Mouse (Mus musculus) E14TG2a.4 (cell line): Measurements from ENCODE around the gene Bbx.

Experiments used
- CTCF ChIP-seq: conservative IDR thresholded peaks from 2 replicates; pipeline ENCODE4 v1.5.1; 2014; ENCODE audit warnings: low read length
- NANOG ChIP-seq: IDR thresholded peaks from 2 replicates; pipeline ENCODE4 v1.6.1; 2014; ENCODE audit warnings: borderline replicate concordance, low read length, mixed read lengths
- POU5F1 ChIP-seq: IDR thresholded peaks from 2 replicates; pipeline ENCODE4 v1.6.1; 2014; ENCODE audit warnings: low read length, borderline replicate concordance

DNA sequence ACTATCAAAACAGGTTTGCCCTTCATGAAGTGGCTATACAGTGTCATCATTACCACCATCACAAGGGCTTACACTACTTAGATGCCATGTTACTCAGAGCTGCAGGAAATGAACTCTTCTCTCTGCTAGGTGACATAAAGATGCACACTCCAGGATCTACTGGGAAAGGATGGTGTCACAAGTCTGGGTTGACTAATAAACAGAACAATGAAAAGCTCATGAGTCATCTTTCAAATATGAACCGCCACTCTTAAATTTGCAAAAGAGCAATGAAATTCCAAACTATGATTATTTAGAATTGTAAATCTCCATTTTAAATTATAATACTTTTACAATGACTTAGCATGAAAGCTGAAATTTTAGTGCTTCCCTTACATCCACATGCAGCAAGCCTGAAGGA, 129.6 kb downstream of the Bbx start:
- TF ChIP-seq CTCF: no peak
- no peak for TF ChIP-seq NANOG
- no peak for TF ChIP-seq POU5F1
